Mouse (Mus musculus): ENCODE data around the gene Tnp2. TPM values are rescaled to one million over a fixed set of nuclear protein-coding genes. Genes with fewer than 3 reads are reported as not detected.

Tnp2 gene
- polyA plus RNA-seq (2016; fragmentation: Nextera tagmentation; extraction: Ambion mirVana): not detected in 2 replicates

DNA sequence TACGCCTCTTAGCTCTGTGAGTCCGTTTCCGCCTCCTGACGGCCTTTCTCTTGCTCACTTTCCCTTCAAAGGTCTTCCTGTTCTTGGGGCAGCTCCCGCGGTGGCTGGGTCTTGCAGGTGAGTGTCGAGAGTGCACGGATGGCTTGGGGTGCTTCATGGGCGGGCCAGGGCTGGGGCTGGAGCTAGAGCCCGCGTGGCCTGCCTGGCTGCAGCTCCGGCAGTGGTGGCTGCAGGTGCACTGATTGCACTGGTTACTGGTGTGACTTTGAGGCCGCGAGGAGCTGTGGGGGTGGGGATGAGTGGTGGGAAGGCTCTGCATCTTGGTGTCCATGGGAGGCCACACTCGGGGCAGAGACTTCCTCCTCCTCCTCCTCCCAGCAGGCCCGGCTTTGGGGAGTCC is at the start of gene Tnp2:
Gene Tnp2 (minus strand): TSS at position 390 of the 400 bp plus-strand sequence.
- H3K27ac ChIP-seq: no peak within 1 kb of the TSS
- peaks cover 40% of the 10 kb centered on the region for H3K4me1 ChIP-seq (replicated peaks)
- no peaks in the 10 kb centered on the region for H3K36me3 ChIP-seq
- 0 out of 2 replicates have a peak within 1 kb of the TSS, but pooled peaks have one; percentile 11 for H3K4me3 ChIP-seq
- 52% methylated on average over 16 of the region's 16 CpGs for WGBS
- H3K9me3 ChIP-seq: no peaks in the 10 kb centered on the region
- H3K27me3 ChIP-seq (ENCODE audit: insufficient read depth, poor library complexity, severe bottlenecking): peaks cover 20% of the 10 kb centered on the region
- no peak for DNase-seq (ENCODE audit: low spot score)

DNA sequence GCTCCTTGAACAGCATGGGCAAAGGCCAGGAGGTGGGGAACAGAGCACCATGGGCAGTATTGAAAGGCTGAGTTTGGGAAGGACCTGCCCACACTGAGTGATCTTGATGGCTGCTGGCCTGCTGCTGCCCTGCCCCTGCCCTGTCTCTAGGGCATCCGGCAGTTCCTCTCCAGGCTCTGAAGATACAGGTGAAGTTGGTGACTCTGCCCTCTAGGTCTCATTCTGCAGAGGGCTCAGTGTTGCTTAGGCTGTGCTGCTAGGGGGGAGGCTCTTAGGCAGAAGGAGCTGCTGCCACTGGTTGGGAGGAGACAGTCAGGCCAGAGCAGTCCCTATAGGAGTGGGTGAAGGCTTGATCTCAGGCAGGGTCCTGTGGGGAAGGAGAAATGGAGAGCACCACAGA is 49.4 kb upstream of the Tnp2 start:
- DNase-seq (ENCODE audit: low spot score): no peak
- Histone ChIP-seq H3K9me3 (no peaks in the 10 kb centered on the region), H3K4me3 (no peak overlapping the region), H3K27me3 (ENCODE audit: insufficient read depth, poor library complexity, severe bottlenecking) (peaks cover 11% of the 10 kb centered on the region), H3K4me1 (replicated peaks) (peaks cover 40% of the 10 kb centered on the region), H3K36me3 (peaks cover 19% of the 10 kb centered on the region), H3K27ac (no peak overlapping the region; the same call in none of the 2 replicates)
- 86% methylated on average over 1 of the region's 1 CpGs for WGBS

DNA sequence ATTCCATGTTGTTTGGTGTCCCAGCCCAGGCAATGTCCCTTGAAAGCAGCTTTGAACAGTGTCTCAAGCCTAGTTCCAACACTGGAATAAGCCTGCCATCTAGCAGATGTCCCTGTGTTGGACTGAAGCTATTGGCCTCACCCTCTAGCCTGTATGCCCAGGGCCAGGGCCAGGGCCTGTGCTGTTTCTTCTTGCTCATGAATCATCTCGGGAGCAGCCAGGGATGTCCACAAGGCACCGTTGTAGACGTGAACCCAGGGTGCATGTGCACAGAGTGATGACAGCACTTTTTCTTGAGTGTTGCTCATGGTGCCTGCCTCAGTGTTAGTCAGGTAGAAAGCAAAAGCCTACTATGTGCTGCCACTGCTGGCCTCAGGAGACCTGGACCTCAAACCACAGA is 48.8 kb upstream of the Tnp2 start:
- H3K4me1 ChIP-seq (replicated peaks): peaks cover 39% of the 10 kb centered on the region
- WGBS: 93% methylated on average over 3 of the region's 3 CpGs
- DNase-seq (ENCODE audit: low spot score): no peak
- no peak overlapping the region for H3K4me3 ChIP-seq
- H3K9me3 ChIP-seq: no peaks in the 10 kb centered on the region
- peaks cover 11% of the 10 kb centered on the region for H3K27me3 ChIP-seq (ENCODE audit: insufficient read depth, poor library complexity, severe bottlenecking)
- H3K27ac ChIP-seq: no peak overlapping the region
- peaks cover 19% of the 10 kb centered on the region for H3K36me3 ChIP-seq

DNA sequence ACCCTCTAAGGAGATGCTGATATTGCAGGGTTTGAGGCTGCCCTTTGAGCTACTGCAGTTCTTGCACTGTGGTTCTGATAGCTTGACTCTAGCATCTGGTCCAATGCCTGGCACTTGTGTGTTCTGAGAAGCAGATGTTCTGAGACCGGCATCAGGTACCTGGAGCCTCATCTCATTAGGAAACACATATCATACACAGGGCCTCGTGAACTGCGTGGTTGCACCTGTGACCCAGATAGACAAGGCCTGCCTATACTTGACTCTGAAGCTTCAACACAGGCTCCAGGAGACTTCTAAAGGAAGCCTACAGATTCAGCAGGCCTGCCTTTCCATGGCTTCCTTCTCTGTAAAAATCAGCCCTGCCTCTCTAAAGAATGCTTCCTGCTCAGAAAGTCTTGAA is 47.9 kb upstream of the Tnp2 start:
- WGBS: 93% methylated on average over 3 of the region's 3 CpGs
- Histone ChIP-seq H3K27me3 (ENCODE audit: insufficient read depth, poor library complexity, severe bottlenecking) (peaks cover 11% of the 10 kb centered on the region), H3K27ac (no peak overlapping the region), H3K4me3 (0 out of 2 replicates have a peak overlapping the region, but pooled peaks have one; percentile 4), H3K9me3 (no peaks in the 10 kb centered on the region), H3K36me3 (peaks cover 17% of the 10 kb centered on the region), H3K4me1 (replicated peaks) (peaks cover 38% of the 10 kb centered on the region)
- no peak for DNase-seq (ENCODE audit: low spot score)

DNA sequence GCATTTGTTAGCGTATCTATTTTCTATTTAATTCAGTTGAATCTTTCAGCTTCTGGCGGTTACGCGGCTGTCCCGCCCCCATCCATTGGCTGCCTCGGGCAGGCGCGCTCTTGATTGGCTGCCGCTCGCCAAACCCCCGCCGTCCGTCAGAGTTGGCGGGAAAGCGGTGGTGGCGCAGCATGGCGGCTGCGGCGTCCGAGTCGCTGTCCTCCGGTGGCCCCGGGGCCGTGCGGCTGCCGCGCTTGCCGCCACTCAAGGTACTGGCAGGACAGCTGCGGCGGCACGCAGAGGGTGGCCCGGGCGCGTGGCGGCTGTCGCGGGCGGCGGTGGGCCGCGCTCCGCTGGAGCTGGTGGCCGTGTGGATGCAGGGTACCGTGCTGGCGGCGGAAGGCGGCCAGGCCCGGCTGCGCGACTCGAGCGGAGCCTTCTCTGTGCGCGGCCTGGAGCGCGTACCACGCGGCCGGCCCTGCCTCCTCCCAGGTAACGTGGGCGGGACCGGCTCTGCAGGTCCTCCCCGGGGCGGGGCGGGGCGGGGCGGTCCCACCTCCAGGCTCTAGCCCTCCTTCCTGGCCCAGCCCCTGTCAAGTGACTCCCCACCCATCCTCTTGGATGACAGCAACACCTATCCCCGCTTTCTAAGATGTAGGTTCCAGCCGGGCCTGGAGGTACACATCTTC is 46.6 kb upstream of the Tnp2 start, which contains the start of gene Rmi2:
Gene Rmi2 (plus strand): TSS at position 149 of the 677 bp plus-strand sequence.
- peaks cover 5% of the 10 kb centered on the region for H3K36me3 ChIP-seq
- no peaks in the 10 kb centered on the region for H3K9me3 ChIP-seq
- peaks cover 38% of the 10 kb centered on the region for H3K4me1 ChIP-seq (replicated peaks)
- peak within 1 kb of the TSS; percentile 95 for H3K27ac ChIP-seq
- H3K4me3 ChIP-seq: peak within 1 kb of the TSS; percentile 91
- H3K27me3 ChIP-seq (ENCODE audit: insufficient read depth, poor library complexity, severe bottlenecking): peaks cover 11% of the 10 kb centered on the region
- peak; percentile 89 for DNase-seq (ENCODE audit: low spot score)
- 1% methylated on average over 64 of the region's 69 CpGs for WGBS

DNA sequence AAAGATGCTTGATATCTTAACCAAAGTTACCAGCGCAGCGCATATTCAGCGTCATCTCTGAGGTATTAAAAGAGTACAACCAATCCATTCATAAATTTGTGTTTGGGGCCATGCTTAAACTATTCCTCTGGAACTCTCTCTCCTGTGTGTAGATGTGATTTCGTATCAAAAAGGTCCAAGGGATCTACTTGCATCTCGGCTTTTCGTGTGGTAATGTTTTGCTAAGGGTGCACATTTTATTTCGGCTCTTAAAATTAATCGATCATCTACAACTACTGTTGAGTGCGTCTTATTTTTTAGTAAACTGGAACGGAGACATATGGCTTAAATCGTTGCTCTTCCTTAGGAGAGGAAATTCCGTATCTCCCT is 46.1 kb upstream of the Tnp2 start:
- peak overlapping the region; percentile 91 for H3K4me3 ChIP-seq
- DNase-seq (ENCODE audit: low spot score): no peak
- H3K4me1 ChIP-seq (replicated peaks): peaks cover 35% of the 10 kb centered on the region
- no peaks in the 10 kb centered on the region for H3K9me3 ChIP-seq
- peaks cover under 1% of the 10 kb centered on the region; the same call in 1 of the 2 replicates for H3K36me3 ChIP-seq
- H3K27ac ChIP-seq: peak overlapping the region; percentile 95
- WGBS: 10% methylated on average over 12 of the region's 12 CpGs
- peaks cover 11% of the 10 kb centered on the region for H3K27me3 ChIP-seq (ENCODE audit: insufficient read depth, poor library complexity, severe bottlenecking)

DNA sequence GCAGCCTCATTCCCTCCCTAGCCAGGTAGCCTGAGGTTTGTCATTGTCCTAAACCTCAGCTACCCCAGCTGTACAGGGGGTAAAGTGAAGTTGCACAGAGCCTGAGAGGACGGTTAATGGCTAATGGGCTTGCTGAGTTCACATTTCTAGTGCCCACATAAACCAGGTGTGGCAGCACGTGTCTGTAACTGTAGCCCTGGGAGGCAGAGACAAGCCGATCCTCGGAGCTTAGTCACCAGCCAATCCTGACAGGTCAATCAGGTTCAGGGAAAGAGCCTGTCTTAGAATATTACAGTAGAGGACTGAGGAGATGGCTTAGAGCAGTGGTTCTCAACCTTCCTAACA is 40.0 kb upstream of the Tnp2 start:
- no peak overlapping the region for H3K4me3 ChIP-seq
- no peak overlapping the region for H3K27ac ChIP-seq
- WGBS: 83% methylated on average over 4 of the region's 4 CpGs
- no peaks in the 10 kb centered on the region for H3K4me1 ChIP-seq (replicated peaks)
- no peaks in the 10 kb centered on the region for H3K9me3 ChIP-seq
- no peaks in the 10 kb centered on the region for H3K36me3 ChIP-seq
- peaks cover 3% of the 10 kb centered on the region; the same call in 1 of the 2 replicates for H3K27me3 ChIP-seq (ENCODE audit: insufficient read depth, poor library complexity, severe bottlenecking)
- no peak for DNase-seq (ENCODE audit: low spot score)

DNA sequence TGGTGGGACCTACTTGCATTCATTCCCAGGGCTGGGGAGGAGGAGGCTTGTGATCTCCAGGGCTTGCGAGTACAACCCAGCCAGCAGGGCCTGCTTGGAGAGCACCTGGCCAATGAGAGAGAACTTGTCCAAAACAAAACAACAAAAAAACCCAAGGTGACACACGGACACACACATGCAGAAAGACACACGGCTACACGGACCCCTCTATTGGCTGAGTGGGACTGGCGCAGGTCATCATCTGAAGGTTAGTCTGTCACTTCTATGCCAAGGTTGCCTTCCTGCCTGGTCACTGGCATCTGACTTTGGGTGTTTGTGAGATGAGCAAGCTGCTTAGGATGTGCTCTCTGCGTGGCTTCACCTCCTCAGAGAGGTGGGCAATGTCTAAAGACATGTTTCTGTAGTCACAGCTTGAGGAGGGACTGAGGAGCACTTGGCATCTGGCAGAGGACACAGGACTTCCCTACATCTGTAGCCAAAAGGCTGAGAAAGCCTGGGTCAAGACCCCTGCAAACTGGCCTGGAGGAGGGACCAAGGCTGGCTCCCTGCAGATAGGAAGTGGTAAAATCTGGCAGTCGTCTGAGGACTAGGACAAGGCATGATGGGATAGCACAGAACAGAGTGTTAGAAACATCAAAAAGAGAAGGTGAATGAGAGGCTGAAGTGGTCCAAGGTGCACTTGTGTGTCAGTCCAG is 39.5 kb upstream of the Tnp2 start:
- no peak overlapping the region for H3K4me3 ChIP-seq
- H3K4me1 ChIP-seq (replicated peaks): no peaks in the 10 kb centered on the region
- no peak for DNase-seq (ENCODE audit: low spot score)
- no peaks in the 10 kb centered on the region for H3K27me3 ChIP-seq (ENCODE audit: insufficient read depth, poor library complexity, severe bottlenecking)
- H3K27ac ChIP-seq: no peak overlapping the region
- 84% methylated on average over 7 of the region's 7 CpGs for WGBS
- no peaks in the 10 kb centered on the region for H3K9me3 ChIP-seq
- H3K36me3 ChIP-seq: no peaks in the 10 kb centered on the region

DNA sequence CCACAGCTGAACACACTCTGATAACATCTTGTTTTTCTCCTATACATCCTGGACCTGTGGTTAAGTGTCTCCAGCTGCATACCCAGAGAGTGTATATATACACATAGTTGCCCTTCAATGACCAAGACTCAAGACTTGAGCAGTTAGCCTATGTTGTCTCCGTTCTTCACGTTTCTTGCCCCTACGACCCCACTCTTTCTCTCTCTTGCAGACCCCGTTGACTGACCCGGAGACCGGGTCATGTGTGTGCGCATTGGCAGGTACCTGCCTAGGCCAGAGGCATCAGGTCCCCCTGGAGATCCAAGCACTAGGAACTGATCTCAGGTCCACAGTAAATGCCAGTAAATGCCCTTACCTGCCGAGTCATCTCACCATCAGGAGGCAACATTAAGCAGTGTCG is 38.8 kb upstream of the Tnp2 start:
- Histone ChIP-seq H3K27ac (no peak overlapping the region), H3K36me3 (no peaks in the 10 kb centered on the region), H3K4me3 (no peak overlapping the region), H3K4me1 (replicated peaks) (no peaks in the 10 kb centered on the region), H3K27me3 (ENCODE audit: insufficient read depth, poor library complexity, severe bottlenecking) (no peaks in the 10 kb centered on the region), H3K9me3 (no peaks in the 10 kb centered on the region)
- 90% methylated on average over 9 of the region's 9 CpGs for WGBS
- DNase-seq (ENCODE audit: low spot score): no peak

DNA sequence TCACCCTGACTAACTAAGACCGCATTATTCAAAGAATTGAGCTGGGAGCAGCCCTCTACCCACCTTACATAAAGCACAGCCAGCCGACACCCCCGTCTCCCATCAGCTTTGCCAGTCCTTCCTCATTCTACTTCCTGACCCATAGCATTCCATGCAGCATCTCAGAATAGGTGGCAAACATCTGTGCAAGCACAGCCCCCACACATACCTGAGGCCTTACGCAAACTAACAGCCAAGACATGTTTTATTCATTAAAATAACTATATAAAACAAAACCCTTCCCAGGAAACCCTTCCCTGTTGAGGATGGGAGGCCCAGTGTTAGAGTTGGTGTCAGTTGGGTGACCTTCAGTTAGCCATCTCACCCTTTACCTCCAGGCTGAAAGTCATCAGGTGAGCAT is 37.4 kb upstream of the Tnp2 start:
- H3K4me1 ChIP-seq (replicated peaks): no peaks in the 10 kb centered on the region
- H3K36me3 ChIP-seq: no peaks in the 10 kb centered on the region
- WGBS: 89% methylated on average over 4 of the region's 4 CpGs
- H3K4me3 ChIP-seq: no peak overlapping the region
- no peaks in the 10 kb centered on the region for H3K27me3 ChIP-seq (ENCODE audit: insufficient read depth, poor library complexity, severe bottlenecking)
- no peak for DNase-seq (ENCODE audit: low spot score)
- no peaks in the 10 kb centered on the region for H3K9me3 ChIP-seq
- H3K27ac ChIP-seq: no peak overlapping the region

DNA sequence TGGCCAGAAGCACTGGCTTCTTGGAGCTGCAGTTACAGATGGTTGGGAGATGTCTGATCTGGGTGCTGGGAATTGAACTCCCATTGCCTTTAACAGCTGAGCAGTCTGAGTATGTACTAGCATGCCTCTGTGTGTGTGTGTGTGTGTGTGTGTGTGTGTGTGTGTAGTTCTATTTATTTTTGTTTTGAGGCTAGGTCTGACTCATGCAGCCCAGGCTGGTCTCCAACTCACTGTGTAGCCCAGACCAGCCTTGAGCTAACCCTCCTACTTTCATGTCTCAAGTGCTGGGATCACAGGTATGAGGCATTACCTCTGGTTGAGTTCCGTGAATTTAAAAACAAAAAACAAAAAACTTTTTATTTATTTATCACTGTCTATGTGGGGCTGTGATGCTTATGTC is 36.1 kb upstream of the Tnp2 start:
- no peaks in the 10 kb centered on the region for H3K9me3 ChIP-seq
- 80% methylated on average over 1 of the region's 1 CpGs for WGBS
- no peaks in the 10 kb centered on the region for H3K4me1 ChIP-seq (replicated peaks)
- no peak for DNase-seq (ENCODE audit: low spot score)
- H3K4me3 ChIP-seq: no peak overlapping the region
- H3K27me3 ChIP-seq (ENCODE audit: insufficient read depth, poor library complexity, severe bottlenecking): no peaks in the 10 kb centered on the region
- H3K36me3 ChIP-seq: no peaks in the 10 kb centered on the region
- no peak overlapping the region for H3K27ac ChIP-seq

DNA sequence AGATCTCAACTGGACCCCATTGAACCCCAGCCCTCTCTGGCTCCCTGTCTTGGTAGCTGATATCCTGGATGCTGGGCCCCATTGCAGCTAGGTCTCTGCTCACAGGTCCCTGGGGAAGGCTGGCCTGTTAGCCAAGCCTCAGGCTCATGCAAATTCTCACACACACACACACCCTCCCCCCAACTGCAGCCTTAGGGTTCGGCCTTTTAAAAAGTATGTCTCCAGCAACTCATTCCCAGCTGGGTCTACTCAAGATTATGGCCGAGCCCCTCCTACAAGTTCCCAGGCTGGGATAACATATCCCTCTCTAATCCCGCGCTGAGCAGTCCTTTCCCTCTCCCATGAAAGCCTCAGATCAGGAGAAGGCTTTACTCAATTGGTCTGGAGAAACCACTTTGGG is 32.9 kb upstream of the Tnp2 start:
- Histone ChIP-seq H3K4me3 (no peak overlapping the region), H3K36me3 (no peaks in the 10 kb centered on the region), H3K4me1 (replicated peaks) (no peaks in the 10 kb centered on the region), H3K27me3 (ENCODE audit: insufficient read depth, poor library complexity, severe bottlenecking) (no peaks in the 10 kb centered on the region), H3K27ac (no peak overlapping the region), H3K9me3 (no peaks in the 10 kb centered on the region)
- no peak for DNase-seq (ENCODE audit: low spot score)
- WGBS: 77% methylated on average over 4 of the region's 4 CpGs

DNA sequence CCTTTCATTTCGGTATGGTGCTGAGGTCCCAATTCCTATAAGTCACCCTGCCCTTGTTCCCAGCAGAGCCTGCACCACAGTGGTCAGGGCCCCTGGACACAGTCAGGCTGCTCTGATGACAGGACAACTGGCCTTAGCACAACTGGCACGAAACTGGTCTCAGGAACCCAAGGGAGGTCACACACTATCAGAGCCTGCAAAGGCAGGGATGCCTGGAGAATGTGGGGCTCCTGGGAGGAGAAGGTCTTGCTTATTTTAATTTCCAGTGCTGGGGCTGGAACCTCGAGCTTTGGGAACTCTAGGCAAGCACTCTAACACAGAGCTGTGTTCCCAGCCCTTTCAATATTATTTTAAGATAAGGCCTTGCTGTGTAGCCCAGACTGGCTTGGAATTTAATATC is 31.5 kb upstream of the Tnp2 start:
- no peaks in the 10 kb centered on the region for H3K9me3 ChIP-seq
- no peaks in the 10 kb centered on the region for H3K36me3 ChIP-seq
- no peaks in the 10 kb centered on the region for H3K4me1 ChIP-seq (replicated peaks)
- no peaks in the 10 kb centered on the region for H3K27me3 ChIP-seq (ENCODE audit: insufficient read depth, poor library complexity, severe bottlenecking)
- H3K27ac ChIP-seq: no peak overlapping the region
- no peak for DNase-seq (ENCODE audit: low spot score)
- H3K4me3 ChIP-seq: no peak overlapping the region
- 79% methylated on average over 3 of the region's 3 CpGs for WGBS
